Mouse (Mus musculus): ENCODE results near the gene Asb17.
"Not testable (repeated sequence)": the region's sequence is repeated elsewhere in the genome, so short reads cannot be mapped to it uniquely, and the experiment has no call there.

Asb17 gene

DNA sequence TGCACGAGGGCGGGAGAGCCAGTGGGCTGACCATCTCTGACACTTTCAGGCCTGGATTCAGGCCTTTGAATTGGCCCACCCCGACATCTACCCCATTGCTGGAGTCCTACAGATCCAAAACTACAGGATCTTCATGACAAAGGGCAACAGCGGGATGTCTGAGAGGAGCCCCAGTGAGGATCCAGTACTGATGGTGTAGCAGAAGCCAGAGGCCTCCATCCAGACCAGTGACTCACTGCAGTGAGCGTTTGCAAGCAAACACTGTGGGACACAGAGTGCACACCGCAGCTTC lies 11.4 kb upstream of the Asb17 start:
- no peak for DNase-seq

DNA sequence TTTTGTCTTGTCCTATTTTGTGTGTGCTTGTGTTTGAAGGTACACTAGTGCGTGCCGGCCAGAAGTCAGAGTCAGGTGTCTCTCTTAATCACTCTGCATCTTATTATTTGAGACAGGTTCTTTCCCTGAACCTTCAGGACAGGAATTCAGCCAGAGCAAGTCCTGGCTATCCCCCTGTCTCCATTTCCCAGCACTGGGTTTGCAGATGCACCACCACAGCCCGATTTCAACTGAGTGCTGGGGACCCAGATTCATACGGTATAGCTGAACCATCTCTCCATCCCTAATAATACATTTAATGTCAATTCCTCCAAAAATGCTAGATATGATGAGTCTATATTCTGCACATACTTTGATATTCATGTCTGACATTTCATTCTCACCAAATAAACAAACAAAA lies 9.9 kb upstream of the Asb17 start:
- DNase-seq, result no peak

DNA sequence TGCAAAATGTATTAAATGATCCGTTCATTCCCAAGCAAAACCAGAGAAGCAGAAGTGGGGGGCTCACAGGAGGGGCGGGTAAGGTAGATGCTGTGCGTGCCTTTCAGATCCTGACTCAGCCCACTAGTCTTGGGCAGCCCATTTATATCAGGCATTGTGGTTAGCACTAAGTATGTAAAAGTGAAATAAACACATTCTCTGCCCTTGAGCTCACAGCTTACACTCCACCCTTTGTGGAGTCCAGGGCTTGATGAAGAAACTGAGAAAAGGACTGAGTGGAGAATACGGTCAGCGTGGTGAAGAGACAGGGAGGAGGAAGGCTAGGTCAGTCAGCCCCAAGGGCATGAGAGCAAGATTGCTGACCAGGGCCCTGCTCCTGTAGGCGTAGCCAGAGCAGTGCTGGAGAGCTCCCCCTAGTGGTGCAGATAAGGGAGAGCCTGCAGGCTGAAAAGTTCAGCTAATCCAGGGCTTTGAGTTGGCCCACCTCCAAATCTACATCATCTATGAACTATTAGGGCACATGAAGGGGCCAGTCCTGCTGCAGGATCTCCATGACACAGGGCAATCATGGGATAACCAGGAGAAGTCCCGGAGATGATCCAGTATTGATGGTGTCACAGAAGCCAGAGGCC lies 8.4 kb upstream of the Asb17 start:
- DNase-seq, result peak; percentile 71

DNA sequence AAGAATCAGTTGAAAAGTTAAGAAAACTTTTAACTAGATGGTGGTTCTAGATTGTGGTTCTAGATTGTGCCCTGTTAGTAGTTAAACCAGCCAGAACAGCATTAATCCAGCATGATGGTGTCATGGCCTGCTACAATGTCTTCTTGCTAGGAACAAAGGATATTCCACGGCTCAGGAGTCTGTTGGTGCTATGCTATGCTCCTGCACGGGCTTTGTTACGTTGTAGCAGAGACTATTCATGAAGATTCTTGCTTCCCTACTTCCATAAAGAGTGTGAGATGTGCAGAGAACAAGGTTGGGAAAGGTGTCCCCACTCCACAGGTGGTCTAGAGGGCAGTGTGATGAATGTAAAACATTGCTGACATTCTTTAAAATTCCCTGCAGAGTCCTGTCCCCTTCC lies 7.7 kb upstream of the Asb17 start:
- no peak for DNase-seq

DNA sequence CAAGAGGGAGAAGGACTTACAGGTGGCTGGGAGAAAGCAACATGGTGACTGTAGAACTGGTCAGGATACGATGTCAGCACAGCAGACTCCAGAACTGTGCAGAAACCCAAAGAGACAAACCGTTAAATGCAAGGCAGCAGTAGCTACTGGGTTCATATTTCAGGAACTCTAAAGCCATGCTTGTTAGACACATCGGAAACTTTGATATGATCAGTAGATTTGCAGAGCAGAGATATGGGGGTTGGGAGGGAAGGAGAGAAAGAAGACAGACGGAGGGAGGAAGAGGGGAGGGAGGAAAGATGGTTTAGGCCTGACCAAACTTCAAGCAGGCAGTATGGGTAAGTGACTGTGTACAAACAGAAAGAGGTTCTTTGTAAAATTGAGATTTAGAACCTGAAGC lies 6.4 kb upstream of the Asb17 start:
- DNase-seq, result no peak

DNA sequence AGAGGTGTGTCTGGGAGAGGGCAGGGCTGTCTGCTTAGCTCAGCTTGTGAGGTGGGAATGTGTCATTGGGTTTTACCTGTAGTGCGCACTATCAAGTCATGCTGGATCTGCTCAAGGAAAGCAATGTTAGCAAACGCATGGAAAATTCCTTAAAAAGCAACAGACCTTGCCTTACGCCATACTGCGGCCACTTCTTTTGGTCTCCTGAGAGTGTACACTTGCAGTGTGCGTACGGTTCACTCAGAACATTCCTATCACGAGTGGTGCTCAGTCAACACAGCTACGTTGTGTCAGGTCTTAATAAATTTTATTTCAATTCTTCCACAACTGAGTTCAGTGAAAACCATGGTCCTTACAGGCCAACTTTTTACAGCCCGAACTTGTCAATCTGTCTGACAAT lies 748 bp downstream of the Asb17 start:
- no peak for DNase-seq

DNA sequence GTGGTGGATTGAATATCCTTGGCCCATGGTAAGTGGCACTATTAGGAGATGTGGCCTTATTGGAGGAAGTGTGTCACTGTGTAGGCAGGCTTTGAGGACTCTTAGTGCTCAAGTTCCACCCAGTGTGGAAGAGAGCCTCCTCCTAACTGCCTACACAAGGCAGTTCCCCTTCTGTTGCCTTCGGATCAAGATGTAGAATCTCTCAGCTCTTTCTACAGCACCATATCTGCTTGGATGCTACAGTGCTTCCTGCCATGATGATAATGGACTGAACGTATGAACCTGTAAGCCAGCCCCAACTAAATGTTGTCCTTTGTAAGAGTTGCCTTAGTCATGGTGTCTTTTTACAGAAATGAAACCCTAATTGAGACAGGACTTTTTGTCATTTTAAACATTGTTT lies 1.5 kb downstream of the Asb17 start:
- no peak for DNase-seq

DNA sequence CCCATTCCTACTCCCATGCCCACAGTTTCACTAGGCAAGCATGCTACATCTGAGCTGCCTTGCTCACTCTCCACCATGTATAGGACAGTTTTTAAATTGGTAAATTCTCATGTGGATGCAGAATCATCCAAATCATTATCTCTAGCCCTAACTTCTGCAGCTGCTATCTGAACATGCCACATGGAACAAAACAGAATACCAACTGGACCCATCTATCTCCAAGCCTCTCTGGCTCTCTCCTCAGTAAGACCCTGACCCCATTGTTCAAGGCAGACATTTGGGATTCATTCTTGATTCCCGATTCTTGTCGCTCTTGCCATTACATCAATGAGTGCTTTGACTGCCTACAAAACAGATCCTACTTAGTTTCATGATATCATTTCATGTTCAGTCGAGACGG lies 2.1 kb downstream of the Asb17 start:
- DNase-seq, result no peak

DNA sequence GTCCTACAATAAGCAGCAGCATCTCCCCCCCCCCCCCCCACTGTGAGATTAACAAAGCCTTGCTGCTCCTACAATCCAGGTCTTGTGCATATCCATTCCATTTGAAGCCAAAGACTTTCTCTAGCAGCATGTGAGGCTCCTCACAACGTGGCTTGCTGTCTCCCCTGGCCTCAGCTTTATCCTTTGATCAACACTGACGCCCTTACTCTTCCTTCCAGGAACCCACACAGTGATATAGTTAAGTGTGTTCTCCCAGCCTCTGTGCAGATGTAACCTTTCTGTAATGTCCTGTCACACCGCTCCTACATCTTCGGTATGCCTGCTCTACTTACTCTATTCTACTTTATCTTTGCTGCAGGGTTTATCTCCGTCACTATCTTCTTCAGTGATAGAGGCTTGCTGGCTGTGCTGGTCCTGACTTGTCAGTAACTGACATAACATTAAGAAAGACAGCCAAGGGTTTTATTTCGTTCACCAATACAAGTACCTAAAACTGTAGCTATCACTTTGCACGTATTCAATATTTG lies 3.3 kb downstream of the Asb17 start:
- no peak for DNase-seq

DNA sequence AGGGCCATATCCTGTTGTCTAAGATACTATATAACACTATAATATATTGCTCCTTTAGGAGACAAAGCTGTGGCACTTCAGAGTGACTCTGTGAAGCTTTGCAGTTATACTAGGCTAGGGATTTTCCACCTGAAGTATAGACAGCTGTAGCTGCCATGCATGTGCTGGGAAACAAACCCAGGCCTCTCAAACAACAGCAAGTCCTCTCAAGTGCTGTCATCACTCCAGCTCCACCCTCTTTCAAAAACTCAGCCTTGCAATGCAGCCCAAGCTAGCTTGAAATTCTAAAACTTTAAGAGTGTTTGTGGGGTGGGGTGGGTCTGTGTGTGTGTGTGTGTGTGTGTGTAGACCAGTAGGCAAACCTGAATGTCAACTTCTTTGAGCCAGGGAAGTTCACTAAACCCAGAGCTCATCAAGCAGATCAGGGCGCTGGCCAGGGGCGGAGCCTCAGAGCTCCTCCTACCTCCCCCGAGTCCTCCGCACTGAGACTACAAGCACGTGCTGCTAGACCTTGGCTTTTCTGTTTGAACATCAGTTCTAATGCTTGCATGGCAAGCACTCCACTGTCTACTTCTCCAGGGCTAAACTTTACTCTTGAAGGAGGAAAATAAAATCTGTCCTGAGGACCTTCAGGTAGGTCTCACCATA lies 5.5 kb downstream of the Asb17 start:
- peak; percentile 11 for DNase-seq

DNA sequence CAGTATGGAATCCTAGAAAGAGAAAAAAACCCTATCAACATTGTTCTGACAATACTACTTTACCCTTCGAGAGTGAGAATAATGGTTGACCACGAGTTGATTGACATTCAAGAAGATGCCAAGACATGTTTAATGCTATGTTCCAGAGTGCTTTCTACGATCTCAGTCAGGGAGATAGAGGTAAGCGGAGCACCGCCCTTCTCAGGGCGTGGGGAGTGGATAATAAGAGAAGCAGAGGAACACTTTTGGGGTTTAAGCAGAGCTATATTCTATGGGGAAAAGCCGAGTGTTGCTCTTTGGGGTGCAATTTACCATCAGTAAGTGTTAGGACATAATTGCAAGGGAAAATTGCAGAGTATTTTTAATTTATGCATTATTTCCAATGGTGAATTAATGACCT lies 6.8 kb downstream of the Asb17 start:
- DNase-seq, result no peak

DNA sequence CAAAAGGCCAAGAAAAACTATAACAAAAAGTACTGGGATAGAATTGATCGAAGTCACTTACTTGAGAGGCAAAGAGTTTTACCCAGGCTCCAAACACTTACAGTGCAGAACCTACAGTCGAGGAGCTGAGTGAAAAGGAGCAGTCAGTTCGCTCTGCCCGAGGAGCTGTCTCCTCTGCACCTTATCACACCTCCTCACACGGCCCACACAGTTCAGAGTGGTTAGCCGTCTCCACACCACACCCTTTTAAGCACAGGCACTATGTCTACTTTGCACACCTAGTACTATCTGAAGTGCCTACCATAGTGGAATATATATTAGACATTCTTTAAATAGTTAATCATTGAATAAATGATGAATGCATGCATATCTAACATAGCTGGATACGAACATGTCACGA lies 8.3 kb downstream of the Asb17 start:
- no peak for DNase-seq

DNA sequence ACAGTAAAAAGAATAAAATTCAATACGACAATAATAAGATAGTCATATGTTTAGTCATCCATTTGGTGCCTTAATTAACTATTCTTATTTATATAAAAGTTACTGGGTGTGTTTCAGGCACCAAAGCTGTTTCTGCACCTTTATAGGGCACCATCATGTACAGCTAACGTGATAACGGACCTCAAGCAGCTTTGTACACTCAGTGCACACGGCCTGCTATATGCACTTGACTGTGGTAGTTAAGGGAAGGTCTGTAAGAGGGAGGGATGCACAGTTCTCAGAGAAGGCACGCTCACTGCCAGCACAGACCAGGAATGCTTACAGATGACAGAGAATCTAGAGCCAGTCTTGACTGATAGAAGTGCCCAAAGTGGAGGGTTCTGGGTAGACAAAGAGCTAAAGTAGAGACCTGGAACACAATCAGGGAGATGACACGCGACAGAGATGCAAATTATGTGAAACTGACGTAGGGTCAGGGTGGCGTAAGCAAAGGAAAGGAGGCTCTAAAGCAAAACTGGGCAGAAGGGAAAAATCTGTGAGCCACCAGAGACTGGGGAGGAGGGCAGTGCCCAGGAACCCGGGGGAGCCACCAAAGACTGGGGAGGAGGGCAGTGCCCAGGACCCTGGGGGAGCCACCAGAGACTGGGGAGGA lies 14.5 kb downstream of the Asb17 start:
- no peak for DNase-seq

DNA sequence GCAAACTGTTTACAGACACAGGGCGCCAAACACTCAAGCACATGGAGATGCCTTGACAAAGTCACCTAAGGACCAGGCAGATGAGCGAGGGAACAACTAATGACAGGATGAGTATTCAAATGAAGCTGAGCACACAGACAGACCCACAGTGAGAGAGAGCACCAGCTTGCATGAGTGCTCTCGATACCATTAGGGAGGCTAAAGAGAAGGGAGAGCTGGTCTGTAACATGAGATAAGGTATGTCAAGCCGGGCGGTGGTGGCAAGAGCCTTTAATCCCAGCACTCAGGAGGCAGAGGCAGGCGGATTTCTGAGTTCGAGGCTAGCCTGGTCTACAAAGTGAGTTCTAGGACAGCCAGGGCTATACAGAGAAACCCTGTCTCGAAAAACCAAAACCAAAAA lies 16.4 kb downstream of the Asb17 start:
- not testable (repeated sequence) for DNase-seq

DNA sequence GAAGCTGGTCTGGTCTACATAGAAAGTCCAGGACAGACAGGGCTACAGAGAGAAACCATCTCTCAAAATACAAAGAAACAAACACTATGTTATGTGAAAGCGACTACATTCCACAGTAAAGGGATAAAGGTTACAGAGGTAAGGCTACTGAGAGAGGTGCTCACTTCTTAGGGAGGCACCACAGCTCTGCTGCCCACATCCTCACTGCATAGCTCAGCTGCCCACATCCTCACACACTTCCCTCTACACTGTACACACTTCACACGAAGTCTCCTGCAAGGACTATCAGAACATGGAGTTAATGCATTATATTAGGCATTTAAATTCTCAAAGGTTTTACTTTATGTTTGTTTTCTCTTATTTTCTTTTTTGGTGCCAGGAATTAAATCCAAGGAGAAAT lies 19.8 kb downstream of the Asb17 start:
- no peak for DNase-seq

DNA sequence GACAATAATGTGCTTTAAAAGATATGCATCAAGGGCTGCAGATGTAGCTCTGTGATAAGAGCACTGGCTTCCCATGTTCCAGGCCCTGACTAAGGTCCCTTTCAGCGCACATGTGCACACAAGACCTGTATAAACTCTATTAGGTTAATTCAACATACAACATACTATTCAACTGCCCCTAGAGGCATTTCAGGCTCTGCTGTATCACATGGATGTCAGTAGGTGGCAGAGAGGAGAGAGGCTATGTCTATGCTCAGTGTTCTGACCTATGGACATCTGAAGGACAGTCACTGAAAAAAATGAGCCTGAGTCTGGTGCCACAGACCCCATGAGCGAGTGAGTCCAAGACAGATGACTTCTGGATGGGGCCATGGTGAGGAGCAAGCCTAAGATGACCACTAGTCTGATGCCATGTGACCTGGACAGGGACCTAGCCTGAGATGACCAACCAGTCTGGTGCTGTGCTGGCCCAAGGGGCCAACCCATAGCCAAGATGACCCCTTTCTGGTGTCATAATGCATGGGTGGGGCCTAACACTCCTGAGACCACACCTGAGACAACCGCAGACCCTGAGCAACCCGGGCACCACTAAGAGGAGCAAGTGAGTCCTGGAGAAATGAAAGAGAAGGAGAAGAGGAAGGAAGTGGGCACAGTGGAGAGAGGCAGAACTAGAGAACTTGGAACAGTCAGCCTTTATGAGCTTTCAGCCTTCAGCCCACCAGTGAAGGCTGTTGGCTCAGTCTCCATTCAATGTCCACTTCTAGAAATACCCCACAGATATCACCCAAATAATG lies 20.8 kb downstream of the Asb17 start:
- no peak for DNase-seq

DNA sequence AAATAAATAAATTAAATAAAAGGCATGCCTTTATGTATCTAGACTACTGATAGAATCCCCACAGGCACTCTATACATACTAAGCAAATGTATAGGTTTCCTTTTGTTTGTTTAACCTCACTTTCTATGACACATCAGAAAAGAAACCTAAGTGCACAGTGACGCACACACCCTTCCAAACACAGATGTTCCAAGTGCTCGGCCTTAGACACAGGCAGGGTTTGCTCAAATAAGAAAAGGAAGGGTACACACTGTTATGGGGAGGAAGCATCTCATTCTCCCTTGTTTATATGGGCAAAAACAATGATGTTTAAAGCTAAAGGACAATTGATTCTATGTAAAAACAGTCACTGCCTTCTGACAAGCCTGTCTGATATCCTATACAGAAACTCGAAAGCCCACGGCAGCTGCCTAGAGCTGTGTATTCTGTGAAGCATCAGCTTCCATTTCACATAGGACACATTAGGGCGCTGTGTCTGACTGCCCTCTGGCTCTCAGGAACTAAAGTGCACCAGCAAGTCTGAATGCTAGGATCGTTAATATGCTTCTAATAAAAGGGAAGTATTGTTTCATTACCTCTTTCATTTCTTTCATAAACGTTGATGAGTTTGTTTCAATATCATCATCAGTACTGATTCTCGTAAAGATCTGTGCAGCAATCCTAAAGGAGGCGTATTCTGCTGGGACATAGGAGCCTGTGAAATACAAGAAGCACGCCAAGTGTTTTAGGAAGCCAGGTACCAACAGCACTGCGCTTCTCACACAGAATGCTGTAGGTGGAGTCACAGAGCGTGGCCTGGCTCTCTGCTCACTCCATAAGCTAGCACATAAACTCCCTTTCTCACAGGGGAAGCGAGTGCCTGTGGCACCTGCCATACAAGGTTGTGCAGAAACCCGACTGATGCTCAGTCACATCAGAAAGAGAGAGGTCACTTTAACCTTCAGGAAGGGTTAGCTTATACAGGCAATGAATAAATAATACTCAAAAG lies 23.4 kb downstream of the Asb17 start:
- no peak for DNase-seq

DNA sequence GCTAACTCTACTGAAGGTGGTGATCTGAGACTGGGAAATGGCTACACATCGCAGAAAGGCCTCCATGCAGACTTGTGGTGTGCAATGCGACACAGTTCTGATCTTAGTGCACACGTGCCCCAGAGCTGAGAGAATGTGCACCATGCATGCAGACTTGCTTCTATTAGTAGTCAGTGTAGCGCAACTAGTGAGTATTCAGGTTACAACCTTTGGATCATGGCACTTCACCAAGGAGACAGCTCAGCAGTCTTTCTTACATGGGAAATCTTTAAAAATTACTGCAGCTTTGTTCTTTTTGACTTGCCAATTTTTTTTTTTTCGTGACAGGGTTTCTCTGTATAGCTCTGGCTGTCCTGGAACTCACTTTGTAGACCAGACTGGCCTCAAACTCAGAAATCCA lies 27.4 kb downstream of the Asb17 start:
- DNase-seq, result peak; percentile 28

DNA sequence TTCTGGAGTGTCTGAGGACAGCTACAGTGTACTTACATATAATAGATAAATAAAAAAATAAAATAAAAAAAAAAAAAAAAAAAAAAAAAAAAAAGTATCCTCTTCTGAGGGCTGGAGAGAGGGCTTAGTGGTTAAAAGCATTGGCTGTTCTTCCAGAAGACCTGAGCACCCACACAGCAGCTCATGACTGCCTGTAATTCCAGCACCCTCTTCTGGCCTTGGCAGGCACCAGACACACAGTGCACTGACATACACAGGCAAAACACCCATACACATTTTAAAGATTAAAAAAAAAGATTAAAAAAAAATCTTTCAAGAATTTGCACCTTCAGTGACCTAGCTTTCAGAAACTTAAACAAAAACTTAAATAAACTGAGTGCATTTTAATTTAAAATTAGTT lies 42.3 kb downstream of the Asb17 start:
- no peak for DNase-seq

DNA sequence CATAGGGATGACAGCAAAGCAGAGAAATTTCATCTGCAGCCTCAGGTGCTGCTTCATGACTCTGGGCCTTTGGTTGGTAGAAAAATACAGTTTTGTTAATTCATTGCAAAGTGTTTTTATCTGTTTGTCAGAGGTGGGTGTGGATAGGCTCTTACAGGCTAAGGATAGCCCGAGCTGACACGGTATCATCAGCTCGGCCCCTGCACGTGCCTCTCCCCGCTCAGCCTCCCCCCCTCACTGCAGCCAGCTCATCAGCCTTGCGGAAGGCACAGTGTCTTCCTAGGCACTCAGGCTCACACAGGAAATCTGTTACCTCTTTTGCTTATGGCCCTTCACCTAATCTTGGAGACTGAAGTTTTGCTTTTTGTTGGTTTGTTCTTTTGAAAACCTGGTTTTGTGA lies 44.1 kb downstream of the Asb17 start:
- no peak for DNase-seq

DNA sequence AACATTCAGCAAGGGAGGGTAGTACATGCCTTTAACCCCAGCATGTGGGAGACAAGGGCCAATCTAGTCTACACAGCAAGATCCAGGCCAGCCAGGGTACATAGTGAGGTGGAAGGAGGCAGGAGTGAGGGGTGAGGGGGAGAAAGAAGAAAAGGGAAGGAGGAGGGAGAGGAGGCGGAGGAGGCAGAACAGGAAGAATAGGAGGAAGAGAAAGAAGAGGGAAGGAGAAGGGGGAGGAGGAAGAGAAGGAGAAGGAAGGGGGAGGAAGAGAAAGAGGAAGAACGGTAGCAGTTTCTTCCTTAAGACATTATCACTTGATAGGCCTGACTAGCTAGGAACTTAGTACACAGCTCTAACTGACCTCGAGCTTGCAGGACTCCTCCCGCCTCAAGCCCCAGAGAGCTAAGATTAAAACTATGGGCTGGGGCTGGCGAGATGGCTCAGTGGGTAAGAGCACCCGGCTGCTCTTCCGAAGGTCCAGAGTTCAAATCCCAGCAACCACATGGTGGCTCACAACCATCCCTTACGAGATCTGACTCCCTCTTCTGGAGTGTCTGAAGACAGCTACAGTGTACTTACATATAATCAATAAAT lies 45.3 kb downstream of the Asb17 start:
- DNase-seq, result no peak

DNA sequence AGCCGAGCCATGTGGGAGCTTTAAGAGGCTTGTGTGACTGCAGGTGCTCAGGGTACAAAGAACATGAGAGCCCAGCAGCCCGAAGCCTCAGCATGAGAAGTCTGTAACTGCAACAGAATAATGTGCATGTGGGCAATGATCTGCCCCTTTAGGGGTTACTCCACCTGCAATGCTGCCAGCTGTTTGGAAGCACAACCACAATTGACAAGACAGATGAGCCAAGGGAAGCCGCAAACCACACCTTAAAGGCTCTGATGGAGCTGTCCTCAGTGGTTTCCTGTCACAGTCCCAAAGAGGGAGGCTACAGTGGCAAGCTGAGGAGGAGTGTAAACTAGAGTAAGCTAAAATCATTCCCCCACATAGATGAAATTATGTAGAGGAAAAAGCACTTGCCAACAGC lies 51.4 kb downstream of the Asb17 start:
- DNase-seq, result no peak
